Mouse (Mus musculus) cortical plate, adult 2 months (tissue): ENCODE measurements around the gene Zbtb44.

Source experiments
- CTCF ChIP-seq: fragments of 200-500 bp; IDR thresholded peaks from 2 replicates; pipeline ENCODE4 v1.5.1; 2011; ENCODE audit warnings: mild to moderate bottlenecking, control low read depth, low read length; ENCODE audit not compliant: insufficient read depth; ENCODE audit errors: extremely low read depth
- POLR2A ChIP-seq: fragments of 200-500 bp; IDR thresholded peaks from 2 replicates; pipeline ENCODE4 v1.6.1; 2011; ENCODE audit warnings: mild to moderate bottlenecking, low read length, control low read depth; ENCODE audit not compliant: insufficient read depth; ENCODE audit errors: extremely low read depth

DNA sequence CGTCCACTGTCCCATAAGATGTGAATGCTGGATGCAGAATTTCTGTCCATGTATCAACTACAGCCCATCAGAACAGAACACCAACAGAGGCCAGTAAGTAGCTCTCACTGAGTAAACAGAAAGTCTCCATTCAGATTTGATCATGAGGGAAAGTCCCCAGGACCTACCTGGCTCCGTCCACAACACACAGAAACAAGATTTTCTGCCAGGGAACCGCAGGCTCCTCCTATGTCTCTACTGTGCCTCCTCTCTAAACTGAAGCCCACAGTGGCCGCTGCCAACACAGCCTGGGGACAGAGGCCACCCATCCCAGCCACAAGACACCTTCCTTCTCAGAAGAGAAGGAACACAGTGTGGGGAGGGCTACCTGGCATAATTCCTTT lies 90.1 kb downstream of the Zbtb44 start:
- no peak for TF ChIP-seq POLR2A
- TF ChIP-seq CTCF, result no peak
